Mouse (Mus musculus): ENCODE data around the gene Epb42. TPM values are rescaled to one million over a fixed set of nuclear protein-coding genes. Genes with fewer than 3 reads are reported as not detected.
"Not testable (repeated sequence)": the region's sequence is repeated elsewhere in the genome, so short reads cannot be mapped to it uniquely, and the experiment has no call there.

Epb42 gene
- total RNA-seq, 4 experiments from 2014 or later: 0.58 TPM; not detected in 3

DNA sequence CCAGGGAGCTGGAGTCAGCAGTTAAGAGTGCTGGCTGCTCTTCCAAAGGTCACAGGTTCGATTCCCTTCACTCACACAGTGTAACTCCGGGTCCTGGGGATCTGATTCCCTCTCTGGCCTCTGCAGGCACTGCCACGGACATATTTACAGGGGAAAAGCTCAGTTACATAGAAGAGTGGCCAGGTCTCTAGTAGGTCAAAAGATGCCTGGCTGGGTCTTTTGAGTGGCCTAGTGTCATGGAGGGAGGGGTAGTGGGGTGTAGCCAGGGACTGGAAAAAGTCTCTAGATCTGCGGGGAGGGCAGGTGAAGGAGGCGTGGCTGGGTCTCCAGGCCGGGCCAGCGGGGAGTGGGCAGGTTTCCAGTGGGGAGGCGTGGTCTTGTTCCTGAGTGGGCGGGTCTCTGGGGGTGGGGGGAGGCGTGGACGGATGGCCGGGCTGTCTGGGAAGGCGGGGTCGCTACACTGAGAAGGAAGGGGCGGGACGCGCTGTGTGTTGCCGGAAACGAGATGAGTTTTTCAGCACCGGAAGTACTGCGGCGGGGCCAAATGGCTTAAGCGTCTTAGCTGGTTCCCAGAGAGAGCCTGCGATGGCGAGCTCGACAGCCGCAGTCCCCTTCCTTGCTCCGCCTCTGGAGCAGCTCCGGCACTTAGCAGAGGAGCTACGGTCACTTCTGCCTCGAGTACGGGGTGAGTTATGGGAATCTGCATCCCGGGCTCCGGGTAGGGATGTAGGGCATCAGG, 28.8 kb downstream of the Epb42 start, which contains the start of gene Ccndbp1:
Gene Ccndbp1 (plus strand): TSS at position 479 of the 739 bp plus-strand sequence.
- DNase-seq: peak; percentile 88

DNA sequence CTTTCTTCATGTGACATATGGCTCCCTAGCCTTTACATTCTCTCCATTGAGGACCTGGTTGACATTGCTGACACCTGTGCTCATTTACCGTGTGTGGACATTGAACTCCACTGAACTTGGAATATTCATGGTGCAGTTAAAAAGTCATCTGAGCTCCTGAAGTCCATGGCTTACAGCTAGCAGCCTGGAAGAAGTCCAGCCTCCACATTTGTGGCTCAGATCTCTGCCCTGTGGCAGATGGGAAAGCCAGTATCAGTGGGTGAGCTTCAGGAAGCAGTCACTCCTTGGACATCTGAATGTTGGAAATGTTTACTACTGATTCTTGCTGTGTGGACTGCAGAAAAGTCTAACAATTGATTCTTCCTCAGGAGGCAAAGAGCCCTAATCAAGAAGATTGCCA, 29.9 kb downstream of the Epb42 start:
- no peak for DNase-seq

DNA sequence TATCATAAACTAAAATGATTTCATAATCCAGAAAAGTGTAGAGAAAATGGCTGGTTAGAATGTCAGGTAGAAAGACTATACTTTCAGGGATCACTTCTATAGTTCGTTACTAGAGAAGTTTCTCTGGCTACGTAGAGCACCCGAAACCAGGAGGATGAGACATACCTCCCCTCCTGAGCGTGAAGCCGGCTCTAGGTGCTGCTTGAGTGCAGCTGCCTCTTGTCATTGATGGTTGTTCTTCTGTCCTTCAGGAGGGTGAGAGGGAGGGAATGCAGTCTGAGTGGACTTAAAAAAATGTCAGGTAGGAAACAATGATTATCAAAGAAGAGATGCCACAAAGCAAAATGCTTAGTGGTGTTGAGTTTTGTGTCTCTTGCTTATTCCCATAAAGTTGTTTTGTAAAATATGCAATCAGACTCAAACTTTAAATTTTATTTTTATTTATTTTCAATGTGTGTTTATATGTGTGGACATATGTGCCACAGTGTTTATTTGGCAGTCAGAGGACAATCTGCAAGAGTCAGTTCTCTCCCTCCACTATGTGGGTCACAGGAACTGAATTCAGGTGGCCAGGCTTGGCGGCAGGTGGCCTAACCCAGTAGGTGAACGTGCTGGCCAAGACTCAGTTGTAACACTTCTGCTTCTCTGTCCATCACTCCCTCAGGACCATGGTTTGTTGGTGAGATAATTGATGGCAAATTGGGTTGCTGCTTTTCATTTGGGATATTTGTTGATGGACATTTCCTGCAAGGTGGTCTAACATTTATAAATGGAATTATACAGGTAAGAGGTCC, 32.7 kb downstream of the Epb42 start:
- no peak for DNase-seq

DNA sequence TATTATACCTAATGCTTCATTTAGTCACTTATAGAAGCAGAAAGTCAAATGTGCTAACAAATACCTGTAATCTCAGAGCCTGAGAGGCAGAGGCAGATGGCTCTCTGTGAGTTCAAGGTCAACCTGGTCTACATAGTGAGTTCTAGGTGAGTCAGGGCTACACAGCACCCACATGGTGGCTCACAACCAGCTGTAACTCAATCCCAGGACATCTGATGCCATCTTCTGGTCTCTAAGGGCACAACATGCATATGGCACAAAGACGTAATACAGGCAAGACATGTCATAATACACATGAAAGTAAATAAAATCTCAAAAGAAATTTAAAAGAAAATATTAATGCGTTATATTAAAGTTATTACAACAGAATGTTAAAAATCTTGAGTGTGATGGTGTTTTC, 33.3 kb downstream of the Epb42 start:
- DNase-seq: no peak

DNA sequence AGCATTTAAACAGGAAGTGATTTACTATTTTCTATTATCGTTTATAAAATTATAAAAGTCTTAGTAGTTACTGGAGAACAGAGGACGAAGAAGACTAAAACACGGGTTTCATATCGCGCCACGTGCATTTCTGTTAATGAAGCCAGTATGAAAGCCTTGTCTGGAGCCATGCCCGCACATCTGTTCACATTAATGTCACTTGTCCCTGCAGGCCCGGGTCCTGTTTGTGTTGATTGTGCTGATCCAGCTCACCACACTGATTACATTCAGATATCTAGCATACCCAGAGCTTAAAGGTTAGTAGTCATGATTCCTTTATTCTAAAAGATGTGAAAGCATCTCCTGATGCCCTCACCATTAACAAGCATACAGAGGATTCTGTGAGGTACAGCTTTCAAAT, 38.0 kb downstream of the Epb42 start:
- DNase-seq: no peak

DNA sequence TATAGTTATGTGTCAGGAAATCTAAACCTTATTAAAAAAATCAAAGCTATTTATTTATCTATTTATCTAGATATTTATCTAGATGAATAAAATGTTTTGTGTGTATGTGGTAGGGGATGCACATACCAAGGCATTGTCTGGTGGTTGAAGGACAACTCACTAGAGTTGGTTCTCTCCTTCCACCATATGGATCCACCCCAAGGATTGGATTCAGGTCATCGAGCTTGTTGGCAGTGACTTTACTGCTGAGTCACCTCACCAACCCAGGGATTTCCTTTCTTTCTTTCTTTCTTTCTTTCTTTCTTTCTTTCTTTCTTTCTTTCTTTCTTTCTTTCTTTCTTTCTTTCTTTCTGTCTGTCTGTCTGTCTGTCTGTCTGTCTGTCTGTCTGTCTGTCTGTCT, 40.3 kb downstream of the Epb42 start:
- DNase-seq: not testable (repeated sequence)

DNA sequence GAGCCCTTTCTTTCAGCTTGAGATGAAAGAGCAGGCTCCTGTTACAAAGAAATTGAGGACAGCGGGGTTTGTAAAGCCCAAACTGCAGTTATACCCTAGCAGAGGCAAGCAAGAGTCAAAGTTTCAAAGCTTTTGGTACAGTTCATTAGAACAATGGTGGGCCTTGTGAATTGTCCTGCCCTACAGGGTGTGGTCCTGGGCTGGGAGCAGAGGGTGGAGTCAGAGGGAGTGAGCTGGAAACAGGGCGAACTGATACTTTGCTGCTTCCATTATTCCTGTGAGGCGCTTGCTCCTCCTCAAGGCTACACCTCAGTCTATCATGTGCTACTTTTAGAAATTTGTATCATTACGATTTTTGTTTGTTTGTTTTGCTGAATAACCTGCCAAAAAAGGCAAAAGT, 45.7 kb downstream of the Epb42 start:
- no peak for DNase-seq

DNA sequence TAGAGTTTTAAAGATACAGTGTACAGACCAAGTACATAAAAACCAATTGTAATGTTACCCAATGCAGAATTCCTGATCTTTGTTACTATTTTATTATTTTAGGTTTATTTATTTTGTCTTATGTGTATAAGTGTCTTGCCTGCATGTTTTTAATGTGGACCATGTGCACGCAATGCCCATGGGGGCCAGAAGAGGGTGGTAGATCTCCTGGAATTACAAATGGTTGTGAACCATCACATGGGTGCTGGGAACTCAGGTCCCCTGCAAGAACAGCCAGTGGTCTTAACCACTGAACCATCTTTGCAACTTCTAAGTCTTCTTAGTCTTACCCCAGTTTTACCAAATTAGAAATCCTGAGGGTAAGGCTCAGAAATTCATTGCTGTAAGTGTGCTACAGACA, 51.6 kb downstream of the Epb42 start:
- DNase-seq: no peak

DNA sequence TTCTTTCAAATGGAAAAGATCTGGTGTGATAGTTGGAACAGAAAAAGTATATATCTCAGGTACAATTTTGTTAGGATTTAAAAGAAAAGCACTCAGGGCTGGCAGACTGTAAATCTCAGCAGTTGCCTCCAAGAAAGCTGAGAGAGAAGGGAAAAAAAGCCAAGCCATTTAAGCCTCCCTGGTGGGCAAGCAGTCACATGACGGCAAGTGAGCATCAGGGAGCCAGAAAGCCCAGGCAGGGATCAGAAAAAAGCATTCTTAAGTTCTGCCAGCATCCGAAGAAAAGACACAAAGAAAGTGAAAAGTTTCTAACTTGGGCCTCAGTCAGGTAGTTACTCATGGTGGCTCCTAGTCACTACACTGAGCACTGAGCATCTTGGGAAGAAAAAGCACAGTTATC, 53.3 kb downstream of the Epb42 start:
- no peak for DNase-seq

DNA sequence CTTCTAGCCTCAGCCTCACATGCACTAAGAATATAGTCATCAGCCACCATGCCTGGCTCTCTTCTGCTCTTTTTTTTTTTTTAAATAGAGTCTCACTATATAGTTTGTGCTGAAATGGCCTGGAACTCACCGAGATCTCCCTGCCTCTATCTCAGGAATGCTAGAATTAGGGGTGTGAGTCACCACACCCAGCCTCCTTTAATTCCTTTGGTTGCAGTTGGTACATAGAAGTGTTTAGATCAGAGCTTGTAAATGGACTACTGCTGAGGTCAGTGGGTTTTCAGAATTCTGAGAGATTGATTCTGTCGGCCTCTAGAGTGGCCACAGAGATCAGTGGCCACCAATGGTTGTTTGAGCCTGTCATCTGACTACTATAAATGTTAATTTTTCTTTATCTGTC, 56.0 kb downstream of the Epb42 start:
- DNase-seq: no peak

DNA sequence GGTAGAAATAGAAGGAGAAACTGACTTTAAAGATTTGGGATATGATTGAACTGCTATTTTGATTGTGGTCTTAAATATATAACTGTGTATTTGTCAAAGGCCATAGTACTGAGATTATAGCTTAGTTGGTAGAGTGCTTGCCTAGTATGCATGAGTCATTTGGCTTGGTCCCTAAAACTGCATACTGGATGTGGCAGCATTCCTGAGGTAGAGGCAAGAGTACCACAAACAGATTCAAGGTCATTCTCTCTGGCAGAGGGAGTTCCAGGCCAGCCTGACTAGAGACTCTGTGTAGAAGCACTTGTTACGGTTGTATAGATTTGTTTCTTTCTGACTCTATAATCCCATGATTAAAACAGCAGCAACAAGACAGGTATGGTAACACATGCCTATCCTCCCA, 57.1 kb downstream of the Epb42 start:
- no peak for DNase-seq

DNA sequence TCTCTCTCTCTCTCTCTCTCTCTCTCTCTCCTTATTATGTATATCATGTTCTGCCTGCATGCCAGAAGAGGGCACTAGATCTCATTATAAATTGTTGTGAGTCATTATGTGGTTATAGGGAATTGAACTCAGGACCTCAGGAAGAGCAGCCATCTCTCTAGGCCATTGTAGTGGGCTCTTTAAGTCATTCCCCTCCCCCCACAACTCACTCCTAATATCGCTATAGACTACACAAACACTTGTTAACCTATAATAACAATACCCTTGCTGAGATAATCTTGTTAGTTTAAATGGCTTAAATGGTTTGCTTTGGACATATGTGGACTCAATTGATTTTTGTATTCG, 58.2 kb downstream of the Epb42 start:
- DNase-seq: no peak

DNA sequence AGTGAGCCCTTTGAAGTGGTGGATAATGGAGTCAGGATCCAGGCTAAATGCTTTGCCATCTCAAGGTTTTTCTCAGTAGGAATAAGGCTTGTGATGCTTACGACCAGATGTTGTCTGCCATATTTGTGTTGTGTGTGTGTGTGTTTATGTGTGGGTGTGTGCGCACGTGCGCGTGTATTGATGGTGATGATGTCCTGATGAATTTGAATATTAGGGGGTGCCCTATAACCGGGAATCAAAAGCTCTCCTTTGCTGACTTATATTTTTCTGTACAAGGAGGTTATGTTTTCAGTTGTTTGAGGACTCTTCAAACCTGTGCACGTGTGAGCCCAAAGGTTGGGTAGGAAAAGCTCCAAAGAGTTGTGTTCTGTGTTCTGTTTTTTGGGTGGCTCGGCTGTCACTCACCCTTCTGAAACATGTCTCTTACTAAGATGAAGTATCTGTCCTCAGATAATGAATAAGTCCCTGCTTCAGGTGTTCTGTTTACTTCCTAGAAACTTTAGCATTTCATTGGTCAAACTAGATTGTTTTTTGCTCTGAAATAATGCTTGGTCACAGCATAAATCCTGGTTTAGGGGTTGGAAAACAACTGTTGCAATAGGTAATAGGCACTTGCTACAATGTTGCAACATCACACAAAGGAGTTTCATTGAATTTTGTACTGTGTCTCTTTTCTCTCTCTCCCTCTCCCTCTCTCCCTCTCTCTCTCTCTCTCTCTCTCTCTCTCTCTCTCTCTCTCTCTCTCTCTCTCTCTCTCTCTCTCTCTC, 58.8 kb downstream of the Epb42 start:
- DNase-seq: no peak

DNA sequence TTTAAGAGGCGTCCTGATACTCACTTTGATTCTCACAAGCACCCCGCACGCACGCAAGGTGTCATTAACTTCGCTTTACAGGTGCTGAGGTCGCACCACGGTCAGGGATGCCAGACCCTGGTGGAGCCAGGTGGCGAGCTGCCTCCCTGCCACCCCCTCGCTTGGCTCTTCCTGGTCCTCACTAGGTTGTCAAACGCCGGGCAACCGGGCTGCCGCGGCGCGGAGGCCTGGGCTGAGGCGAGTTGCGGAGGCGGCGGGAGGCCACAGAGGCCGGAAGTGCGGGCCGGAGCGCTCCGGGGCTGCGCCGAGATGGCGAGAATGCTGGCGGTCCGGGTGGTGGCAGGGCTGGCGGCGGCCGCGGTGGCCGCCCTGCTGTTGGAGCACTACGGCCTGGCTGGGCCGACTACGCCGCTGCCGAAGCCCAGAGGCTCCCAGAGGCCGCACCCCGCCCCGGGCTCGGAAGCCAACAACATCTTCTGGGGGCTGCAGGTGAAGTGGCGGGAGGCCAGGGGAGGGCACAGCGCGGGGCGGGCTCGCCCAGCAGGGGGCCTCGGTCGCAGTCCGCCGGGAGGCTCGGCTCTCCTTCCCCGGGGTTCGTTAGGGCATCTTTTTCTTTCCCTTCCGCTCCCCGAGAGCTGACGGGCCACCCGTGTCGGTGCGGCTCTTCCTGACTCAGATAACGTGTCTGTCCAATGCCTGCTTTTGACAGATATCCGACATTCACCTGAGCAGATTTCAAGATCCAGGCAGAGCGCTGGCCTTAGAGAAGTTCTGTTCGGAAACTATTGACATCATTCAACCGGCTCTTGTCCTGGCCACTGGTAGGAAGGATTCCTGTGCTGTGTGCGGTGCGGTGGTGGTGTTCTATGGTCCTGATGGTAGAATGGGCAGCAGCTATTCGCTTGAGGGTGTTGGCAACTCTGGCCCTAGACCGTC, 59.6 kb downstream of the Epb42 start, which contains the start of gene Tmem62:
Gene Tmem62 (plus strand): TSS at position 28 of the 936 bp plus-strand sequence.
- peak; percentile 51 for DNase-seq

DNA sequence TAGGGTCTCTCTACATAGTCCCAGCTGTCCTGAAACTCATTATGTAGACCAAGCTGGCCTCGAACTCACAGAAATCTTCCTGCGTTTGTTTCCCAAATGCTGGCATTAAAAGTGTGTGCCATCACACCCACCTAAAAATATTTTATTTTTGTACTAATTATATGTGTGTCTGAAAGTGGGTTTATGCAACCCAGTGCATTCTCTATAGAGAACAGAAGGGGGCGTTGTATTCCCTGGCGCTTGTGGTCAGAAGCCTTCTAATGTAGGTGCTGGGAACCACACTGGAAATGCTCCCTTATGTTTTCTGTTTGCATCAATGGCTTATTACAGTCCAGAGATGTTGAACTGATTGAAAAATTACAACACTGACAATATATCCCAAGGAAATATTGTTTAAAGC, 60.6 kb downstream of the Epb42 start:
- DNase-seq: no peak

DNA sequence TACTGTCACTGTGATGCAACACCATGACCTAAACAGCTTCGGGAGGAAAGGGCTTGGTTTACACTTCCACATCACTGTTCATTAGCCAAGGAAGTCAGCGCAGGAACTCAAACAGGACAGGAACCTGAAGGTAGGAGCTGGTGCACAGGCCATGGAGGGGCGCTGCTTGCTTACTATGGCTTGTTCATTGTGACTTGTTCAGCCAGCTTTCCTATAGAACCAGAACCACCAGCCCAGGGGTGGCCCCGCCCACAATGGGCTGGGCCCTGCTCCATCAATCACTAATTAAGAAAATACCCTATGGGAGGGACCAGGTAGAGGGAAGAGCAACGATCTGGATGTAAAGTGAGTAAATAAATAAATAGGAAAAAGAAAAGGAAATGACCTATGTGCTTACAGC, 63.9 kb downstream of the Epb42 start:
- DNase-seq: no peak

DNA sequence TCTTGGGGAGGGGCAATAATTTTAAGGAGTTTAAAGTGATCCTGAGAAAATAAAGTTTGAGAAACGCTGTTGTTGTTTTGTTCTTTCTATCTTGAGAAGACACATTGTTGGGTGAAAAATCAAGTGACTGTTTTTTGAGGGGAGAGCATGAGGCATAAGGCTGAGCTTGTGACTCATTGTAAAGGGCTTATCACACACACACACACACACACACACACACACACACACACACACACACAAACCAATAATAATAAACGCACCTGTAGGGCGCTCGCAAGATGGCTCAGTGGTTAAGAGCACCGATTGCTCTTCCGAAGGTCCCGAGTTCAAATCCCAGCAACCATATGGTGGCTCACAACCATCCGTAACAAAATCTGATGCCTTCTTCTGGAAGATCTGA, 64.6 kb downstream of the Epb42 start:
- DNase-seq: not testable (repeated sequence)

DNA sequence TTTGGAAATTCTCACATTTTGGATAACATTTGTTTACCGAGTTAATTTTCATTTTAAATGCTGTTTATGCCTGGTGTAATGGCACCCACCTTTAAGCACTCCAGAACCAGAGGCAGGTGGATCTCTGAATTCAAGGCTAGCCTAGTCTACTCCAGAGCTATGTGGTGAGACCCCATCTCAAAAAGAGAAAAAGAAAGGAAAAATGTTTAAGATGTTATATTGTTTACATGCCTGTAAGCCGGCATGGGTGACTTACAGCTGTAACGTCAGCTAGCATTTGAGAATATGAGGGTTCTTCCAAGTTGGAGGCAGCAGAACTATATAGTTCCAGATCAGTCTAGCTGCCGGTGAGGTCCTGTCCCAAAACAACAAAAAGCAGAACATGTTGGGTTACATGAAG, 65.1 kb downstream of the Epb42 start:
- DNase-seq: no peak

DNA sequence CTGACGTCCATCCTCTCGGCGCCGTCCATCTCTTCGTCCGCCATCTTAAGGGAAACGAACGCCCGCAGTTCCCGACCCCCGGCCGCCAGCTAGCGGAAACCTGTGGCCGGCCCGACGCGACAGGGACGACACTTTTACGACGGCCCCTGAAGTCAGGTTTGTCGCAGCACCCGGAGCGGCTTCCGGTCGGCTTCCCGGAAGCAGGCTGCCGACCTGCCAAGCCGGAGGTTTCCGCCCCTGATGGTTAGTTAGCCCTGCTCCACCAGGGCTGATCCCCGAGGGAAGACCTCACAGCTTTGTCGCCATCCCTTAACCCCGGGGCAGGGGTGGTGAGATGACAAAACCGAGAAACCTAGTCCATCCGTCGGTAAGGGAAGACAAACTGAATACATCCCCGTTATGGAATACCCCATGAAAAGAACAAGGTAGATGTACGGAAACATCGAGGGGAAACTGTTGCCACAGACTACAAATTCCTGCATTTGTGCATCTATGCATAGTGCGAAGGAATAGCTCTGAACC, 66.3 kb downstream of the Epb42 start, which contains the start of gene Ubr1:
Gene Ubr1 (minus strand): TSS at position 157 of the 522 bp plus-strand sequence.
- peak; percentile 84 for DNase-seq

DNA sequence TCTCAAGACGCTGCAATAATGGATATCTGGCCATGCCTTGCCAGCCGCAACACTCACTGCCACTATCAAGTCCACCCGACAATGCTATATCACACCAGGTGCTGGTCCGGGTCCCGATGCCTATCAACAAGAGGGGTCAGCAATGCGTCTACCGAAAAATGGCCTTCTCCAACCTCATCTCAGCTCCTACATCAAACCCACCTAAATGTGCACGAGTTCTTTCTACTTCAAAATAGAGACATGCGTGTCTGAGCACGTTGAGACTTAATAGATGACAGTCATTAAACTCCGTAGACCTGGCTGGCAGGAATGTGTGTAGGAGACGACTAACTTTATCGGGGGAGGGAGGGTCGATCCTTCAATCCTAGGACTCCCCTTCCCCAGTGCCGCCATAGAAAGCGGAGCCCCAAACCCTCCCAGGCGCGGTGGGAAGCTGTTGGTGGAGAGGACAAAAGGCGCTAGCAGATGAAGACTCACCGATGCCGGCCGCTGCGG, 66.8 kb downstream of the Epb42 start:
- DNase-seq: no peak

Measured in adrenal gland, adult 8-10 months (tissue).